Mouse (Mus musculus): Measurements from ENCODE around the gene Ppfibp2.

GRCm38 (mm10) chr7:107690426-107691221 is 95.6 kb downstream of the Ppfibp2 start:
- TF ChIP-seq POLR2A (IDR thresholded peaks at IDR 0.05; ENCODE audit: low read depth, low read length) (no peak), CTCF (conservative IDR thresholded peaks at IDR 0.05; ENCODE audit: insufficient read depth, insufficient read length, low read depth, low read length) (no peak)
